Mouse (Mus musculus) lung, postnatal 0 days (tissue): ENCODE results near the gene Mn1. TPM values are rescaled to one million over a fixed set of nuclear protein-coding genes. Genes with fewer than 3 reads are reported as not detected.

Source experiments
- ATAC-seq: fragments of 200-750 bp; cut with Nextera tagmentation; 2 replicates; pipeline ENCODE4 v1.8.0; 2017; ENCODE audit warnings: moderate library complexity
- DNase-seq: peaks from one replicate; pipeline ENCODE4 v3.0.0-alpha.2; 2016; ENCODE audit warnings: low spot score
- H3K27ac ChIP-seq: fragments of 300-500 bp; sonication (generic); 2 replicates; pipeline ENCODE4 v1.5.1; 2014; ENCODE audit warnings: antibody characterized with exemption, mild to moderate bottlenecking, low read length, mixed read lengths
- H3K27me3 ChIP-seq: fragments of 300-500 bp; sonication (generic); replicated peaks from 2 replicates; pipeline ENCODE4 v1.6.1; 2014; ENCODE audit warnings: low read length, mixed read lengths; ENCODE audit not compliant: insufficient read depth
- H3K36me3 ChIP-seq: fragments of 300-500 bp; sonication (generic); 2 replicates; pipeline ENCODE4 v1.6.1; 2014; ENCODE audit warnings: low read length, mixed read lengths; ENCODE audit not compliant: insufficient read depth
- H3K4me1 ChIP-seq: fragments of 300-500 bp; sonication (generic); 2 replicates; pipeline ENCODE4 v1.6.1; 2014; ENCODE audit warnings: antibody characterized with exemption, low read depth, low read length, mixed read lengths; ENCODE audit not compliant: insufficient read depth
- H3K4me2 ChIP-seq: fragments of 300-500 bp; sonication (generic); replicated peaks from 2 replicates; pipeline ENCODE4 v1.6.1; 2014; ENCODE audit warnings: low read depth, mild to moderate bottlenecking, low read length, moderate library complexity, mixed read lengths
- H3K4me3 ChIP-seq: fragments of 300-500 bp; sonication (generic); 2 replicates; pipeline ENCODE4 v1.5.1; 2014; ENCODE audit warnings: low read depth, low read length
- H3K9ac ChIP-seq: fragments of 300-500 bp; sonication (generic); replicated peaks from 2 replicates; pipeline ENCODE4 v1.6.1; 2014; ENCODE audit warnings: low read depth, mild to moderate bottlenecking
- H3K9me3 ChIP-seq: fragments of 300-500 bp; sonication (generic); 2 replicates; pipeline ENCODE4 v1.6.1; 2016; ENCODE audit warnings: low read length, mixed read lengths
- CTCF ChIP-seq: IDR thresholded peaks from 2 replicates; pipeline ENCODE4 v1.5.1; 2016; ENCODE audit warnings: antibody characterized with exemption, mild to moderate bottlenecking
- EP300 ChIP-seq: IDR thresholded peaks from 2 replicates; pipeline ENCODE4 v1.6.1; 2016; ENCODE audit warnings: antibody characterized with exemption, mild to moderate bottlenecking, control low read depth
- WGBS: fragments of 180-500 bp; shearing (Covaris S2); extraction: QIAGEN DNeasy Blood & Tissue Kit; methylation state at CpG from one replicate; pipeline ENCODE4 v1.1.7; 2014; 5-methylcytosine and 5-hydroxymethylcytosine counted together
- polyA plus RNA-seq: library from polyadenylated mRNA; unstranded; fragments of >200 nt; fragmentation: Nextera tagmentation; extraction: Ambion mirVana; gene quantifications from 2 replicates; pipeline ENCODE4 v1.2.1, GENCODE M21; 2015

Mn1 gene
- polyA plus RNA-seq, 1 experiment from 2014 or later = 6.0 TPM

GRCm38 (mm10) chr5:111470875-111471274 is 53.7 kb downstream of the Mn1 start:
- Histone ChIP-seq H3K36me3 (no peaks in the 10 kb centered on the region), H3K4me3 (no peak overlapping the region), H3K4me1 (no peaks in the 10 kb centered on the region), H3K4me2 (no peak overlapping the region), H3K9me3 (no peaks in the 10 kb centered on the region), H3K9ac (no peak overlapping the region), H3K27ac (no peak overlapping the region), H3K27me3 (no peaks in the 10 kb centered on the region)
- ATAC-seq (no peak), DNase-seq (no peak)
- TF ChIP-seq CTCF = no peak
- no peak for TF ChIP-seq EP300
- WGBS = 78% methylated on average over 4 of the region's 4 CpGs

GRCm38 (mm10) chr5:111473425-111473824 is 56.3 kb downstream of the Mn1 start:
- no peak overlapping the region for H3K27ac ChIP-seq
- WGBS = 62% methylated on average over 11 of the region's 11 CpGs
- TF ChIP-seq CTCF (no peak), EP300 (no peak)
- no peak overlapping the region for H3K4me2 ChIP-seq
- DNase-seq (no peak), ATAC-seq (no peak)
- H3K4me1 ChIP-seq = no peaks in the 10 kb centered on the region
- H3K36me3 ChIP-seq = no peaks in the 10 kb centered on the region
- H3K9me3 ChIP-seq = no peaks in the 10 kb centered on the region
- H3K9ac ChIP-seq = no peak overlapping the region
- no peaks in the 10 kb centered on the region for H3K27me3 ChIP-seq
- no peak overlapping the region for H3K4me3 ChIP-seq

DNA sequence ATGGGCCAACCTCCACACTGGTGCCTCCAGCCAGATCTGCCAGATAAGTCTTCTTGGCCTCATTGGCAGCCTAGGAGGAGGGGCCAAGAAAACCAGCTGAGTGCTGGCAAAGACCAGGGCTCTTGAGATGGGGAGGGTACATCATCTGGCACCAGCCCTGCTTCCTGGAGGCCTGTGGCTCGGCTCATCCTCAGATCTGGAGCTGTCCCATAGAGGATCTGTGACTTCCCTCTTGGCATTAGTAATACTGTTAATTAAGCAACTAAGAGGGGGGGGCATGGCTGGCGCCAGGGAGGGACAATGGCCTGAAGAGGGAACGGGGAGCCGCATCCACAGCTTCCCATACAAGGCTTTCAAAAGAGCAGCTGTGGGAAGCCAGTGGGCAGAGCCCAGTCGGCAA is 58.6 kb downstream of the Mn1 start:
- Histone ChIP-seq H3K9me3 (no peaks in the 10 kb centered on the region), H3K4me1 (no peaks in the 10 kb centered on the region), H3K4me3 (no peak overlapping the region), H3K36me3 (no peaks in the 10 kb centered on the region), H3K27me3 (no peaks in the 10 kb centered on the region), H3K9ac (no peak overlapping the region), H3K4me2 (no peak overlapping the region), H3K27ac (no peak overlapping the region)
- TF ChIP-seq EP300 (no peak), CTCF (no peak)
- DNase-seq = no peak
- ATAC-seq = no peak
- 67% methylated on average over 5 of the region's 5 CpGs for WGBS

- Histone ChIP-seq H3K4me2 (no peak overlapping the region), H3K36me3 (no peaks in the 10 kb centered on the region), H3K27ac (no peak overlapping the region), H3K27me3 (no peaks in the 10 kb centered on the region), H3K9me3 (no peaks in the 10 kb centered on the region), H3K4me3 (no peak overlapping the region), H3K9ac (no peak overlapping the region), H3K4me1 (no peaks in the 10 kb centered on the region)
- DNase-seq (no peak), ATAC-seq (no peak)
- TF ChIP-seq CTCF (no peak), EP300 (no peak)
- 87% methylated on average over 6 of the region's 6 CpGs for WGBS
These were observed 59.0 kb downstream of the Mn1 start for GRCm38 (mm10) chr5:111476141-111476540.

DNA sequence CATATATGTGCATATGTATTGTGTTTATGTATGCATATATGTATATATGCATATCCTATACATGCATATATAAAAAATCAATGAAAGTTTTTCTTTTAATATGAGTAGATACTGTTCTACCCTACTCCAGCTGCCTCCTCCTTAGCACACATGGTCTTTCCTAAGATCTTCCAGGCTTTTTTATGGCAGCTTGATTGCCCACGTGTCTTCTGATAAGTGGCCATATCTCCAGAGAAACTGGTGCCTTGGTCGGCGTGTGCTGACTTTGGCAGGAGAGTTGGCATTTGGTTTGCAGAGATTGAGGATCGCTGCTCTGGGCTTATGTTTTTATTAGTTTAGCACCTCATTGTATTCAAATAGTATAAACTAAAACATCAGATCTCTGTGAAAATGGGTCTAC is 68.7 kb downstream of the Mn1 start:
- Histone ChIP-seq H3K4me3 (no peak overlapping the region), H3K9me3 (no peaks in the 10 kb centered on the region), H3K27ac (no peak overlapping the region), H3K4me1 (no peaks in the 10 kb centered on the region), H3K9ac (no peak overlapping the region), H3K36me3 (no peaks in the 10 kb centered on the region), H3K27me3 (no peaks in the 10 kb centered on the region), H3K4me2 (no peak overlapping the region)
- DNase-seq = no peak
- TF ChIP-seq CTCF (no peak), EP300 (no peak)
- no peak for ATAC-seq
- 61% methylated on average over 4 of the region's 4 CpGs for WGBS

DNA sequence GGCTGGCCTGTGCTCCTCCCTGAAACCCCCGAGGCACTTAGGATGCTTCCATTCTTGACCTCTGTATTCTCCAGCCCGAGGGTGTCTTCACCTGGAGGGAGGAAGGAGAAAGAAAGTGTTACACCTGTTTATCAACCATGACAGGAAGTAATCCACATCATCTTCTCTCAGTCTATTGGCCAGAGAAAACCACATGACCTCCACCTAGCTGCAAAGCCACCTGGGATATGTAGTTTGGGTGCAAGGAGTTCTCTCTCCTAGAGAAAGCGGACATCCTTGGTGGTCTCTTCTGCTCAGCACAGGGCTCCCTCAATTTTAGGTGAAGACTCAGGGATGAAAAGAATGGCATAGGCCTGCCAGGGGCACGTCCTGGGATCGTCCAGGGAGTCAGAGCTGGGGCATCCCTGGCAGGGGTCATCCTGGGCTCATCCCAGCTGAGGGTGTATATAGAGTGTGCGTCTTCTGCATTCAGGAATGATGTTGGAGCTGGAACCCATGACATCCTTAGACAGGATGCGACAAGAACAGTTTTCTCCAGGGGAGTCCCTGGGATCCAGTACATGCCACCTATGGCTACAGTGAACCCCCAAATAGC is 72.0 kb downstream of the Mn1 start:
- Histone ChIP-seq H3K4me2 (no peak overlapping the region), H3K9me3 (no peaks in the 10 kb centered on the region), H3K27me3 (no peaks in the 10 kb centered on the region), H3K4me1 (no peaks in the 10 kb centered on the region), H3K9ac (no peak overlapping the region), H3K36me3 (no peaks in the 10 kb centered on the region), H3K27ac (no peak overlapping the region), H3K4me3 (no peak overlapping the region)
- ATAC-seq = no peak
- 51% methylated on average over 7 of the region's 7 CpGs for WGBS
- no peak for DNase-seq
- TF ChIP-seq EP300 = no peak
- TF ChIP-seq CTCF = no peak

DNA sequence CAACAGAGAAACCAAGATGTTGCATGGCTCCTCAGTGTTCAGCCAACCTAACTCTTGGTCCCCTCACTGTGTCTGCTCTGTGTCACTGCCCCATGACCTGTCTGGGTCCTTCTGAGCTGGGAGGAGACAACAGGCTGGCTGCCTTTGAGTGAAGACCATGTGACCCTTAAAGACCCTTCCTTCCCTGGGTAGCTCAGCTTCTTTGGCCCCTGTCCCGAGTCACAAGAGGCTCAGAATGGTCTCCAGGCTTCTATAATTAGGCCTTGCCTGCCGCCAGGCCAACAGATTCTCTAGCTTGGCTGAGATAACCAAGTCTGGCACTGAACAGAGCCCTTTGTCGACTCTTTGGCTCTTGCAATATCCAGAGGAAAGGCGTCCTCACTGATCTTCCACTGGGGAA is 73.4 kb downstream of the Mn1 start:
- H3K27me3 ChIP-seq = no peaks in the 10 kb centered on the region
- H3K4me3 ChIP-seq = no peak overlapping the region
- TF ChIP-seq CTCF = no peak
- TF ChIP-seq EP300 = no peak
- no peaks in the 10 kb centered on the region for H3K4me1 ChIP-seq
- no peak overlapping the region for H3K27ac ChIP-seq
- H3K36me3 ChIP-seq = no peaks in the 10 kb centered on the region
- DNase-seq (no peak), ATAC-seq (no peak)
- no peaks in the 10 kb centered on the region for H3K9me3 ChIP-seq
- H3K9ac ChIP-seq = no peak overlapping the region
- 63% methylated on average over 4 of the region's 4 CpGs for WGBS
- no peak overlapping the region for H3K4me2 ChIP-seq
